Mouse (Mus musculus): ENCODE results near the gene Prkcd.
A peak's percentile ranks its signal among the peaks of the same experiment; 100 is the strongest.

GRCm38 (mm10) chr14:30624277-30624721 lies 1.7 kb downstream of the Prkcd start:
- TF ChIP-seq CTCF (IDR thresholded peaks at IDR 0.05; ENCODE audit: low read depth), result peak; percentile 26
- no peak for TF ChIP-seq EP300 (IDR thresholded peaks at IDR 0.05; ENCODE audit: low read depth)

All from heart, postnatal 0 days (tissue).